Mouse (Mus musculus): ENCODE measurements around the gene Cd79a. TPM values are rescaled to one million over a fixed set of nuclear protein-coding genes. Genes with fewer than 3 reads are reported as not detected.

Cd79a gene
- total RNA-seq (2021): under 1 TPM; 0.31 to 0.98 TPM
- long read RNA-seq, experiment 1: 0 reads
- long read RNA-seq, experiment 2, partial matches to known transcripts: 0 of 1 reads
- long read RNA-seq, experiment 2, other reads (novel, unspliced or antisense): 1 of 1 reads

DNA sequence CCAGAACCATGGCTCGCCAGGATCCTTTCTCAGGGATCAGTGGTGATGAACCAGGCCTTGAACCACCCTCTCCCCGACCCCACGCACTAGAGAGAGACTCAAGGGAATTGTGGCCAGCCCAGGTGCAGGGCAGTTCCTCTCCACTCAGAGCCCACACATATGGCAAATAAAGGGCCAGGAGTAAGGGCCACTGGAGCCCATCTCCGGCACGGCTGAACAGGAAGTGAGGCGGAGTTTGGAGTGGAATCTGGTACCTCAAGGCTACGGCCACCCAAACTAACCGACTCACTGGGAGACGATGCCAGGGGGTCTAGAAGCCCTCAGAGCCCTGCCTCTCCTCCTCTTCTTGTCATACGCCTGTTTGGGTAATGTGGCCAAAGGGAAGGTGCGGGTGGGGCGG is at the start of gene Cd79a:
Gene Cd79a, plus strand, starts transcription at position 158 of the 400 bp plus-strand sequence.
- no peak for DNase-seq (ENCODE audit: low spot score in 2 of 2)

DNA sequence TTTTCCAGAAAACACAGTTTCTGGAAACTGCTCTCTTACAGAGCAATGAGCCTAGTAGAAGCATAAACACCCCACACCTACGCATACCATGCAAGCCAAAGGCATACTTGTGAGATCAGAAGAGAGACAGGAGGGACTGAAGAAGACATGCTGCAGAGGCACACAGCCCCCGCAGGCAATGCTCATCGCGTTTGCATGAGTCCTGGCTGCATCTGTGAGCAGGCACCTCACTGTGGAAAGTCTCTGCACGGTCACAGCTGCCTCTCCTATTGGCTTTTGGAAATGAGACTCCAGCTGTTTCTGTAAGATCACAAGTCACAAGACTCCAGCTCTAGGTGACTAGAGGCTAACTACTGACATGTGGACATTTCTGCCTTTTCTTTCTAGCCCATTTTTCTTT is 47.0 kb upstream of the Cd79a start:
- DNase-seq (ENCODE audit: low spot score in 2 of 2): no peak

DNA sequence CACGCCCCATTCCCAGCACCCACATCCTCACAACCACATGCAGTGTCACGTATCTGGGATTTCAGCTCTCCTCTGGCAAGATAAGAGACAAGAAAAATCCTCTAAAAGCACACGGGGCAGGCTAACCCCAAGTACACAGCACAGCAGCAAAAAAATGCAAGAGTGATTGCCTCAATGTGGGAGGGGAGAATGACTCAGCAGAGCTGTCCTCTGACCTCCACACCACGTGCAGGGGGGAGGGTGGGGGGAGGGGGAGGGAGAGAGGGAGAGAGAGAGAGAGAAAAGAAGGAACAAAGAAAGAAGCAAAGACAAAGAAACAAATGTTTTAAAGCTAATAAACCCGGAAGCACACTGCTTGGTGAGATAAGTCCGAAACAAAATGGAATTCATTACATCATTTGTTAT is 46.3 kb upstream of the Cd79a start:
- no peak for DNase-seq (ENCODE audit: low spot score in 2 of 2)

DNA sequence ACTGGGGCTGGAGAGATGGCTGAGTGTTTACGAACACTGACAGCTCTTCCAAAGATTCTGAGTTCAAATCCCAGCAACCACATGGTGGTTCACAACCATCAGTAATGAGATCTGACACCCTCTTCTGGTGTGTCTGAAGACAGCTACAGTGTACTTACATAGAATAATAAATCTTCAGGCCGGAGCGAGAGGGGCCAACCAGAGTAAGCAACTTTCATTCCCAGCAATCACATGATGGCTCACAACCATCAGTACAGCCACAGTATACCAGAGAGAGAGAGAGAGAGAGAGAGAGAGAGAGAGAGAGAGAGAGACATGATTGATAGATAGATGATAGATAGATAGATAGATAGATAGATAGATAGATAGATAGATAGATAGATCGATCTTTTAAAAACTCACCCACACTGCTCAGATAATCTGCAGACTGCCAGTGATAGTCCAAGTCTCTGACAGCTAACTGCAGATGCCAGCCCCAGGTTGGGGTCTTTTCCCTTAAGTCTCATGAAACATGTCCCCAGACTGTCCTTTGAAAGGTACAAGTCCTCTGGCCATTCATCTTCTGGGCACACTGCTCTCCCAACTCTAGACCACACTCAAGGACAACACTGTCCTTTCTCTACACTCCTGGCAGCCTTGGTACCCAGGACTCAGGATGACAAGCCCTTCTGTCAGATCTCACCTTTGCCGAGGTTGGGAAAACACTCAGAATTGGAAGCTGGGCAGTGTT is 45.4 kb upstream of the Cd79a start:
- no peak for DNase-seq (ENCODE audit: low spot score in 2 of 2)

DNA sequence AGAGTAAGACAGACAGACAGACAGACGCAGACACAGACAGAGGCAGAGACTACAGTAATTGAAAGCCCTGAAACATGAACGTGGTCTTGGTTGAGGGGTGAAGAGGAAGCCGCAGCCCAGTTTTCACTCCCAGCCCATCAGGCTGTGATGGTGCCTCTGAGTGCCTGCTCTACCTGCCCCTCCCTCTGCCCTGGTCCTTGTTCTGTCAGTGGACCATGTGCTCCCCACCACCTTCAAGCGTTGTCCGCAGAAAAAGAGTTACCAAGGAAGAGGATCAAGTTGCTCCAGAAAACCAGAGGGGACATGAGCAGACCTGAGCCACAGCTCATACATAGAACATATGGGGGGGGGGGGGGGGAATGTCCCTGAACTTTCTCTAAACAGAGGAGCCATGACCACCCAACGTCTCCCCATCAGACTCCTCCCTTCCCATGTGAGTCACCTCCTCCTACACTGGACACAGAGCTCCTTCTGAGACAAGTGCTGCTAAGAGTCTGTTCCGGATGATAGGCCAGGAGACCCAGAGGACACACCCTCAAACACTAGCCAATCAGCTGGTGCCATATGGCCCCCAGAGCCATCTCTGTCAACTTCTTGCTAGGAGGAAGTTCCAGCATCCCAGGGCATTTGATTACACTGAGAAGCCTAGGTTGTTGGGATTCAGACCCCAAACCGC is 44.5 kb upstream of the Cd79a start:
- no peak for DNase-seq (ENCODE audit: low spot score in 2 of 2)

DNA sequence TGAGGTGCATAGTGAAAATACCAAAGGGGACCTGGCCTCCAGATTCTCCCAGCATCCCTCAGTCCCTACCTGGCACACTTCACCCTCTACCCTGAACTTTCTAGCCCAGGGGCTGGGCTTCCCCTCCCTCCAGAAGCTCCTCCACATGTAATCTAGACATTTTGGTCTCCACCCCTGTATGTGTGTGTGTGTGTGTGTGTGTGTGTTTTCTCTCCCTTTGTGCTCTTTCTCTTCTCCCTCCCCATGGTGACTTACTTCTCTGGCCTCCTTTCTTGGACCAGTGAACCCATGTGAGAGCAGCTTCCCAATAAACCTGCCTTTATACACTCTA is 44.0 kb upstream of the Cd79a start:
- DNase-seq (ENCODE audit: low spot score in 2 of 2): no peak

DNA sequence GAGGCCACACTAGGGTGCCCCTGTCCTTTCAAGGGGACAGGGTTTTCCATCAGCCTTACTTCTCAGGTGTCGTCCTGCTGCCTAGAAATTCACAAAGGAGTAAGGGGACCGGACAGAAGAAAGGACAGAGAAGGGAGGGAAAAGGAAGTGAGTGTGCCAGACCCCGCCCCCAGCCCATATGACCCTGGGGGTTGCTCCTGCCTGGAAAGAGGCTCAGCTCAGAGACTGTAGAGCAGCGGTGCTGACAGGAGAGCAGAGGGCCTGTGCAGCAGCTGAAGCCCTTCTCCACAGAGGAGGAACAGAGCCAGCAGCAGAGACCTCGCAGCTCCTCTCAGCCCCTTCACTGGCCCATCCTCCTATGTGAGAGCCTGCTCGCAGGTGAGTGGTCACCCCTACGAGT is 43.5 kb upstream of the Cd79a start:
- DNase-seq (ENCODE audit: low spot score in 2 of 2): no peak

DNA sequence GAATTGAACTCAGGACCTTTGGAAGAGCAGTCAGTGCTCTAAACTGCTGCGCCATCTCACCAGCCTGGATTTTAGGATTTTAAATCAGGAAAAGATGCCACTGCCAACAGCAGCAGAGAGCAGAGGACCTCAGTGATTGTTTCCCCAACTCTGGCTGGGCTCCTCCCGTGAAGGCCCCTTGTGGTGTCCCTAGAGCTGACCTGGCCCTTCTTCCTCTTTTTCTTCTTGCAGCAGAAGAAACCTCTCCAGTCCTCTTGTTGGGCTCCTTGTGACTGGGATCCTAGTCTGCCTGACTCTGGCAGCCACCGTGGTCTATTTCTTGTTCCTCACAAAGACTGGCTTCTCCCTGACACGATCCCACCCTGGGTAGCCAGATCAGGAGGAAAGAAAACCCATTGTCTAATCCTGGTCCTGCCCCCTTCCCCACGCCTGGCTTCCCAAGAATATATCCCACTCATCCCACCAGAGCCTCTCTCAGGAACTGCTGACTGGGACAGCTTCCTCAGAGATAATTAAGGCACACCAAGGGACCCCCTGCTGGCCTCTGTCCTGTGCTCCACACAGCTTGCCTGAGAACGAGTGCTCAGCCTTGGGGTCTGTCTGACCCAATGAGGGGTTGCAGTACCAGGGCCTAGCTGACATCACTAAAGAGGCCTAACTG is 40.6 kb upstream of the Cd79a start:
- DNase-seq (ENCODE audit: low spot score in 2 of 2): no peak

DNA sequence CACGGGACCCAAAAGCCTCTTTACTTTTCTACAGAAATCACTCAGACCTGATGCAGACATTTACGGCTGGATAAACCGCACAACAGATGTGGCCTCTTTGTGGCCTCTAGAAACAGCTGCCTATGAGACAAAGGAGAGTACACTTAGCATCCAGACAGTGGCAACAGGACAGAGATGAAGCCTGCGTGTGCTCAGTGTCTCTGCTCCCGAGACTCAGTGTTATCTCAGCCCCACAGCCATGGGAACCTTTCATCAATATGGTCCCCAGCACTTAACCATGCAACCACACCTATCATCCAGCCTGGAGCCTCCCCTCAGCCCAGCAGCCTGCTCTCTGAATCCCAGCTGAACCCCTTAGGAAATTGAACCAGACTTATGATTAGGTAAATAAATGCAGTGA is 37.9 kb upstream of the Cd79a start:
- DNase-seq (ENCODE audit: low spot score in 2 of 2): no peak

DNA sequence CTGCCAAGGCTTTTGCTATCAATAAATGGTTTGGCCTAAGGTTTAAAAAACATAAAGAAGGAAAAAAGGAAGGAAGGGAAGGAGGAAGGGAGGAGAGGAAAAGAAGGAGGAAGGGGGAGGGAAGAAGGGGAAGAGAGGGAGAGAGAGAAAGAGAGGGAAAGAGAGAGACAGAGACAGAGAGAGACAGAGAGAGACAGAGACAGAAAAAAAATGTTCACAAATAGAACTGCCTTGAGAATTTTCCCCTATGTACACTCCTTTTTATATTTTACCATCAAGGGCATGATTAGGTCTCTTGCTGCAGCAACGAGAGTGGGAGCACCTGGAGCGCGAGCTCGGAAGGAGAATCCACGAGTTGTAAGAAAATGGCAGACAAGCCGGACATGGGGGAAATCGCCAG is 35.3 kb upstream of the Cd79a start, which contains the start of gene Gm9844:
Gene Gm9844, plus strand, starts transcription at position 301 of the 400 bp plus-strand sequence.
- DNase-seq (ENCODE audit: low spot score in 2 of 2): no peak

DNA sequence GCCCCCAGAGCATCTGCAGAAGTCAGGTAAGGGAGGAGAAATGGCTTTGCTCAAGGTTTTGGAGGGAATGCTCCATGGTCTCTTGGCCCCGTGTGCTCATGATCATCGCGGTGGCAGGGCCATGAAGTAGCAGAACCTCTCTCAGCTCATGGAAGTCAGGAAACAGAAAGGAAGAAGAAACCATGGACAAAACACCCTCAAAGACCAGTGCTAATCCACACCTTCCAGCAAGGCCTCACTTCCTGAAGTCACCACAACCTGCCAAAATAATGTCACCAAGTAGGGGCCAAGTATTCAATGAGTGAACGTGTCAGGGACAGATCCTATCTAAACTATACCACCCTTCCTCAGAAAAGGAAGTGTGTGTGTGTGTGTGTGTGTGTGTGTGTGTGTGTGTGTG is 34.3 kb upstream of the Cd79a start:
- no peak for DNase-seq (ENCODE audit: low spot score in 2 of 2)

DNA sequence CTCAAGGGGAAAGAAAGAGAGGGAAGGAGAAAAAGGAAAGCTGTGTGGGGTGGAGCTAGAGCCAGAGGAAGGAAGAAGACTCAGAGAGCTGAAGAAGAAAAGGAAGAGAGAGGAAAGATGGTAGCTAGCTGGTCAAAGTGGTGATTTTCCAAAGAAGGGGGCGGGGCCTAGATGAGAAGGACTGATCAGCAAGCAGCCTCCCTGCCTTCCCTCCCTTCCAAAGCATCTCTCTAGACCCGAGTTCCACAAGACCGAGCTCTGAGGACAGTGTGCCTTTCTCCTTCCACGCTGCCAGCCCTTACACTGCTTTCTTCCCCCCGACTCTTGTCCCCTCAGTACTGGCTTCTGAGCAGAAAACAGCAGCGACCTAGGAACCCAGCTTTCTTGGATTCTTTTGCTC is 33.0 kb upstream of the Cd79a start:
- no peak for DNase-seq (ENCODE audit: low spot score in 2 of 2)

DNA sequence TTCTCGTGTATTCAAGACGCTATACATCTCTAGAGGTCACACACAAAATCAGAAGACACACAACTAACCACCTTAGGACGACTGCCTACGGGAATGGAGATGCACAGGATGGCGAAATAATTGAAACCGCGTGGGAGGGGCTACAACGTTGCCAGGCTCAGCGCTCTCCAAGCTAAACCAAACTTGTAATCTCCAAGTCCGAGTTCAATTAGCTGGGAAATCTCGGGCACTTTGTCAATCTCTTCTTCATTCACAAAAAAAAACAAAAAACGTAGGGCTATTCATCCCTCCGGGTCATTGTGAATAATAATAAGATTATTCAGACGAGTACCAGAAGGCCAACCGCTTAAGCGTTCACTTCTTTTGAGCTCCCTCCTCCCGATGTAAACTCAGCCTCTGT is 28.1 kb upstream of the Cd79a start:
- DNase-seq (ENCODE audit: low spot score in 2 of 2): no peak

DNA sequence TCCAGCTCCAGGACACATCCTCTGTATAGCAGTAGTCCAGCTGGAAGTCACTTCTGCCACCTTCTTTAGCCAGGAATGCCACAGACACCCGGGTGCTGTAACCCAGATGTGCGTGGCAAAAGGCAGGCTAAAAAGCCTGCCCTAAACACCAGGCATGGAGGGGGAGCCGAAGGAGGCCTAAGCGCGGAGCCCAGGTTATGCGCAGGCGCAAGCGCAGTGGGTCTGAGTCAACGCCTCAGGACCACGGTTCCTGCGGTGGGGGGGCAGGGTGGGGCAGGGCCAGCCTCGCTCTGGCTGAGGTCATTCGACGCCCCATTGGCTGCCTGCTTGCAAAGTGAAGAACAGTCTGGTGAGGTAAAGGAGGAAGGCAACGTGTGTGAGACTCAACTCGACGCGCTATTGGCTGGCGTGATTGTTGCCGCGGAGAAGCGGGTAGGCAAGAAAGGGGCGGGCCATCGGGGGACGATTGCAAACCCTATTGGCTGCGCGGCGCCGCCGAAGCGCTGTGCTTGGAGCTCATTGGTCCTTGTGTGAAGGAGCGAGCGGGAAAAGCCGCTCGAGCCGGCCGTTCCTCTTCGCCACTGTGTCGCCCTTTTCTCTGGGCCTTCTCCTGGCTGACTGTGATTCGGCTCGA is 27.5 kb upstream of the Cd79a start, which contains the start of the genes Lypd4 and Dmrtc2:
Gene Lypd4, minus strand, starts transcription at position 410 of the 634 bp plus-strand sequence.
Gene Dmrtc2, plus strand, starts transcription at position 526 of the 634 bp plus-strand sequence.
- DNase-seq (ENCODE audit: low spot score in 2 of 2): no peak

DNA sequence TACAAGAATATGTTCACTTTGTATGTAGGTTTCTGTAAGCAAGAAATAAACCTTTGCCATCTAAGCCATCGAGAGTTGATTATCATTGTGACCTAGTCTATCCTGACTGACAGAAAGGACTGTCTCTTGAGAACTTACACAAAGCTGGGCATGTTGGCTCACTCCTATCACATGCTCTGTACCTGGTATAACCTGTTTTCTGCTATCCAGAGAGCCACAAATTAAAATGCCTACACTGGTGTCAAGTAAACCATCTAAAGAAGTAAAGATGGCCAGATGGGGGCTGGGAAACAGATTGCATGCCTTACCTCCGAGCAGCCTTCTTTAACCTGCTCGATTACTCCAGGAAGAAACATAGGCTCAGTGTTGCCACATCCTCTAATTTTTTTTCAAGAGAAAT is 19.6 kb upstream of the Cd79a start:
- DNase-seq (ENCODE audit: low spot score in 2 of 2): no peak

DNA sequence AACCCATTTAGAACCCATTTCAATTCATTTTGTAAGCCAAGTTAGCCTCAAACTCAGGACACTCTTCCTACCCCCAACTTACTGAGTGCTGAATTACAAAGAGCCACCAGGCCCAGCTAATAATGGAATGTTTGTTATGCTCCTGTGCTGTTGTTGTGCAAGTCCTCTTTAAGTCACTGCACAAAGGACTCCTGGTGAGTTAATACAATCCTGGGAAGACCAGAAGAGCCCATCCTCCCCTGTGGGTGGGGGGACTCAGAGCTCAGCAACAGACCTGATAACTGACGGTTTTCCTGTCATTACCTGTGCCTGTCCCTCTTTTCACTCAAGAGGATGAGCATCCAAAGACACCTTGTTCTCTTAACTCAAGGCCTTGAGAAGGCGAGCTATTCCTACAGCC is 17.6 kb upstream of the Cd79a start:
- no peak for DNase-seq (ENCODE audit: low spot score in 2 of 2)

DNA sequence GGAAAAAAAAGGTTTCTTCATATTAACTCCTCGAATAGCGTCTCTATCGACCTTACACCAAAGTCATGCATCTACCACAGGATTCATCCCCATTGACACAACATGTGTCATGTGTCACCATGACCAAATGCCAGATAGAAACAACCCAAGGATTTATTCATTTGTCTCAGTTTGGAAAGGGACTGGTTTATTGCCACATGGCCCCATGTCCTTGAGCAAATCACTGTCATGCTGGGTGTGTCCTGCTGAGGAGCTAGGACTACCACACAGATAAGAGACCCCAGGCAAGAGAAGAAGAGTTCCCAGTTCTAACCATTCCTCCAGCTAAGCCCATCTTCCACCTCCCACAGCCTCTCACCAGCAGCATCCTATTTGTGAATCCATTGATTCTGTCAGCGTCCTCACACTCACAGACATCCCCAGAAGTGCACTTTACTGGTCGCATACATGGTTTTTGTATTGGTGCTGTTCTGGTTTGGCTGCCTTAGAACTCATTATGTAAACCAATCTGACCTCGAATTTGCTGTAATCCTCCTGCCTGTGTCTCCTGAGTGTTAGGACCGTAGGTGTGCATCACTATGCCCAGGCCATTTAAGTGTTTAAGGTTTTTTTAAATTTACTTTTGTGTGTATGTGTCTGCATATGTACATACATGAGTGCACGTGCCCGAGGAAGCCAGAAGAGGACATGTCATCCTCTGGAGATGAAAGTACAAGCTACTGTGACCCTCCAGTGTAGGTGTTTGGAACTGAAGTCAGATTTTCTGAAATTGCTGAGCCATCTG is 14.6 kb upstream of the Cd79a start:
- no peak for DNase-seq (ENCODE audit: low spot score in 2 of 2)

DNA sequence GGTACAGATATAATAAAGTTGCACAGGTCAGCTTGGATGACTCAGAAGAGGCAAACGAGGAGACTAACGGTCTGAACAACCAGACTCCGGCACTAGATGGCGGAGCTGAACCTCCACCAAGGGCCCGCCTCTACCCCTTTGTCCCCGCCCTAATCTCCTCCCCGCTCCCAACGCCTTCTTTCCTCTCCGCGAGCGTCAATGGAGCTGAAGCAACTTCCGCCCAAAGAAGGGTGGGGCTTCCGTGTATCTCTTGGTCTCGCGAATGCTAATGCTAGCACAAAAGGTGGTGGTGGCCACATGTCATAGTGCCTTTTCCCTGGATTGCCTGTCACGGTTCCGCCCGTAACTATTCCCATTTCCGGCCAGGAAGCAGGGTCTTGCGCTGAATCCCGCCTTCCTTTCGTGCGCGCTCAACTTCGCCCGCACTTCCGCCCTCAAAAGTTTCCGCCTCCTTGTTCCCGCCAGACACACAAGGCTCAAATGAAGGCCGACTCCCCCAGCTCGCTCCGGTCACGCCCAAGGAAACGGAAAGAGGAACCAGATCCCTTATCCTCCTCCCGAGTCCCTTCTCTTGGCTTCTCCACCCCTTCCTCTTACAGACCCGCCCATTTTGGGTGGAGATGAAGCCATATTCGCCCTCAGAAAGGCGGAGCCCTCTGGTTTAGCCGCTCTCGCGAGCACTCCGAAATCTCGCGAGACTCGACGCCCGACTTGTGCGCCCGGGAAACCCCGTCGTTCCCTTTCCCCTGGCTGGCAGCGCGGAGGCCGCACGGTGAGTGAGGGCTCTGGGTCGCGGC is 13.1 kb upstream of the Cd79a start, which contains the start of gene Rps19:
Gene Rps19, plus strand, starts transcription at position 476 of the 797 bp plus-strand sequence.
- peak; percentile 98 for DNase-seq (ENCODE audit: low spot score in 2 of 2)

DNA sequence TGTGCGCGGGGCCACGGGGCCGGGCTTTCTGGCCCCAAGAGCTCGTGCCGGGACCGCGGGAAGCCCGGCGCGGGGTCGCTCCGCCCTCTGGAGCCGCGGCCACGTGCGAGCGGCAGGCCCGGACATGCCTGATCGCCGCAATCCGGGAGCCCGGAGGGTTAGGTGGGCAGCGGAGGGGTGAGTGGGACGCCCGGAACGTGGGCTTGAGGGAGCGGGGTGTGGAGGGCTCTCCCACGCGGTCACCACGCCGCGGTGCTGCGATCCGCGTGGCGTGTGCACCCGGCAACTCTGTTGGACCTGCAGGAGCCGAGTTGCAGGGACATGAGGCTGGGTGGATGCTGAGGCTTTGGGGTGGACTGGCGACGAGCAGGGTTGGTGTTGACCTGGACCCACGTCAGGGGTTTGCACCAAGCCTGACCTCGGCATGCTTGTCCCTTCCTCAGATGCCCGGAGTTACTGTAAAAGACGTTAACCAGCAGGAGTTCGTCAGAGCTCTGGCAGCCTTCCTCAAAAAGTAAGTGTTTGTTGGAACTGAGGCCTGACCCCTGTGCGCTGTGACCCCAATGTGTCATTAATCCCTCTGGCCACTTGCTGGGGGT is 12.4 kb upstream of the Cd79a start:
- DNase-seq (ENCODE audit: low spot score in 2 of 2): no peak
